Mouse (Mus musculus) forebrain, embryonic 10.5 days (tissue): ENCODE results near the gene Cplx3. TPM values are rescaled to one million over a fixed set of nuclear protein-coding genes. Genes with fewer than 3 reads are reported as not detected.

Experiments
- DNase-seq: peaks from one replicate; pipeline ENCODE4 v3.0.0-alpha.2; 2017; ENCODE audit warnings: low spot score; ENCODE audit errors: extremely low spot score
- H3K27ac ChIP-seq: fragments of 300-500 bp; sonication (generic); 2 replicates; pipeline ENCODE4 v1.5.1; 2016; ENCODE audit warnings: mild to moderate bottlenecking
- H3K27me3 ChIP-seq: fragments of 300-500 bp; sonication (generic); 2 replicates; pipeline ENCODE4 v1.6.1; 2016; ENCODE audit warnings: mild to moderate bottlenecking; ENCODE audit not compliant: poor library complexity, severe bottlenecking
- H3K36me3 ChIP-seq: fragments of 300-500 bp; sonication (generic); replicated peaks from 2 replicates; pipeline ENCODE4 v1.6.1; 2016; ENCODE audit warnings: mild to moderate bottlenecking, moderate library complexity
- H3K4me1 ChIP-seq: fragments of 300-500 bp; sonication (generic); 2 replicates; pipeline ENCODE4 v1.6.1; 2016
- H3K4me3 ChIP-seq: fragments of 300-500 bp; sonication (generic); 2 replicates; pipeline ENCODE4 v1.5.1; 2016; ENCODE audit warnings: mild to moderate bottlenecking, moderate library complexity
- H3K9me3 ChIP-seq: fragments of 300-500 bp; sonication (generic); 2 replicates; pipeline ENCODE4 v1.6.1; 2016; ENCODE audit warnings: mild to moderate bottlenecking, moderate library complexity
- WGBS: fragments of 180-500 bp; shearing (Covaris S2); methylation state at CpG from one replicate; pipeline ENCODE4 v1.1.7; 2016; 5-methylcytosine and 5-hydroxymethylcytosine counted together
- polyA plus RNA-seq: library from polyadenylated mRNA; unstranded; fragments of >200 nt; fragmentation: Nextera tagmentation; extraction: Ambion mirVana; gene quantifications from 2 replicates; pipeline ENCODE4 v1.2.1, GENCODE M21; 2016

Gene Cplx3
- polyA plus RNA-seq, 1 experiment from 2014 or later: 1.9 TPM

DNA sequence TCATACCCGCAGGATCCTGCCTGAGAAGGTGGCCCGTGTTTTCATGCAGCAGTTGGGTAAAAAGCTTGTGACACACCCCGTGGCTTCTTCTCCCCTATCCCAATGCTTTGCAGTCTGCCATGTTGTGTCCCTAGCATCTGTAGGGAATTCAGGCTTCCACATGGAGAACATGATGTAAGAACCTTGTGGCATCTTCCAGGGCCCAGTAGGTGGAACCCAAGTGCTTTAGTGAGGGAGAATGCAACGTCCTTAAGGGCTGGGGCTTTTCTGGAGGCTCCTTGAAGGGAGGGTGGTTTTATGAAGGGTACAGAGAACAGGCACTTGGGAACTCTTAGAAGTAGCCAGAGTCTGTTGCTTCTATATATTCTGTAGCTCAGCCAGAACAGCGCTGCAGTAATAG is 15.4 kb downstream of the Cplx3 start:
- peak overlapping the region; percentile 74 for H3K4me3 ChIP-seq
- no peak overlapping the region for H3K27ac ChIP-seq
- 34% methylated on average over 5 of the region's 5 CpGs for WGBS
- H3K36me3 ChIP-seq: peaks cover 59% of the 10 kb centered on the region
- no peak for DNase-seq
- no peaks in the 10 kb centered on the region for H3K9me3 ChIP-seq
- H3K4me1 ChIP-seq: peaks cover 47% of the 10 kb centered on the region
- peaks cover 9% of the 10 kb centered on the region; the same call in 1 of the 2 replicates for H3K27me3 ChIP-seq

DNA sequence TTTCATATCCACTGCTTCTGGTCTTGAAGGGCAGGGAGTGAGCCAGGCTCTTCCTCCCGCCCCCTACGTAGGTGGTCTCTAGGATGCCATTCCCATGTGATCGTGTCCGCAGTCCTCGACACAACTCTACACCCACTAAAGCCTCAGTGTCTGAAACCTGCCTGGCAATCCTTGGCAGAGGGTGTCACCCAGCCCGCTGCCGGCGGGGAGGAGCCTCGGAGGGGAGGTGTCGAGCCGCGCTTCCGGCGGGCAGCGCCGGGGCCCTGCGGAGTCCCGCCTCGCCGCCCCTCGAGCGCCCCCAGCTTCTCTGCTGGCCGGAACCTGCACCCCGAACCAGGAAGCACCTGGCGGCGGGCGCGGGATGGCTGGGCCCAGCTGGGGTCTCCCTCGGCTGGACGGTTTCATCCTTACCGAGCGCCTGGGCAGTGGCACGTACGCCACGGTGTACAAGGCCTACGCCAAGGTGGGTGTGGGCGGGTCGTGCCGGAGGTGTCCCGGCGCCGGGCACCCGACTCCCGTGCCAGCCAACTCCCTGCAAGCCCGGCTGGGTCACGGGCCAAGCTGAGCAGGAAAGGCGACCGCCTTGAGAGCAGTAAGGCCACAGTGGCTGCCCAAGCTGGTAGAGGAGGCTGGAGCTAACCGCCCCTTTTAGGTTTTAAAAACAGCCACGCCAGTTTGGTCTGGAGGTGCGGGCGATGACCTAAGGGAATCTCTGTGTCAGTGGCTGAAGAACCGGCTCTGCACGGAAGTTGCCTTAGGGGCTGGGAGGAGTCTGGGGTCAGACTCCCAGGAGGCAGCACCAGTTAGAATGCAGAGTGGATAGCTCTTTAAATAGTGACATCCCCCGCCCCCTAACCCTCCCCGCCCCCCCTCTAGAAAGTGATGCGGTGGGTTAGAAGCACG is 16.6 kb downstream of the Cplx3 start, which contains the start of gene Ulk3:
TSS of gene Ulk3 (plus strand) at position 229 of the 903 bp plus-strand sequence.
- WGBS: under 1% methylated on average over 58 of the region's 58 CpGs

GRCm38 (mm10) chr9:57584991-57585390 is 21.1 kb downstream of the Cplx3 start:
- peaks cover 14% of the 10 kb centered on the region for H3K4me1 ChIP-seq
- H3K36me3 ChIP-seq: peaks cover 74% of the 10 kb centered on the region
- no peak overlapping the region for H3K4me3 ChIP-seq
- DNase-seq: no peak
- H3K9me3 ChIP-seq: no peaks in the 10 kb centered on the region
- 92% methylated on average over 3 of the region's 3 CpGs for WGBS
- no peaks in the 10 kb centered on the region for H3K27me3 ChIP-seq
- no peak overlapping the region for H3K27ac ChIP-seq

More for the DNA sequence above, 16.6 kb downstream of the Cplx3 start, which contains the start of gene Ulk3:
- Histone ChIP-seq H3K36me3 (peaks cover 57% of the 10 kb centered on the region), H3K4me1 (peaks cover 47% of the 10 kb centered on the region), H3K27me3 (peaks cover 9% of the 10 kb centered on the region; the same call in 1 of the 2 replicates), H3K9me3 (no peaks in the 10 kb centered on the region), H3K4me3 (peak within 1 kb of the TSS; percentile 74), H3K27ac (peak within 1 kb of the TSS; percentile 87)
- DNase-seq: peak; percentile 67

- H3K27me3 ChIP-seq: no peaks in the 10 kb centered on the region
- no peak for DNase-seq
- no peak overlapping the region for H3K4me3 ChIP-seq
- WGBS: 89% methylated on average over 6 of the region's 6 CpGs
- H3K9me3 ChIP-seq: no peaks in the 10 kb centered on the region
- no peaks in the 10 kb centered on the region for H3K4me1 ChIP-seq
- peaks cover 64% of the 10 kb centered on the region for H3K36me3 ChIP-seq
- H3K27ac ChIP-seq: no peak overlapping the region
Measured at GRCm38 (mm10) chr9:57577144-57577849, 28.8 kb downstream of the Cplx3 start.

DNA sequence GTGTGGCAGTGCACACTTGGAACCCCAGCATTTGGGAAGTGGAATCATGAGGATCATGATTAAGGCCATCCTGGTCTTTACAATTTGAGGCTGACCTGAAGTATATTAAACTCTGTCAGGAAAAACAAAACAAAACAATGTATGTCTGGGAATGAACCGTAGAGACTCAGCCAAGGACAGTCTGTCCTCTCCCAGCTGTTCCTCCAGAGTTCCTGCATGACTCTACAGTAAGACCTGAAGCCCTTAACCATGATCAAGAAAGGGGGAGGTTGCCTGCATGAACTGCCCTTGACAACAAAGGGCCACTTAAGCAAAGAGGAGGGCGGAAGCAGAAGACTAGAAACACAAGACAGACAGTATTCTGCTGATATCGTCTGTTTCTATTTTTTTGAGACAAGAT is 30.5 kb downstream of the Cplx3 start:
- DNase-seq: no peak
- H3K4me1 ChIP-seq: no peaks in the 10 kb centered on the region
- peaks cover 62% of the 10 kb centered on the region for H3K36me3 ChIP-seq
- no peak overlapping the region for H3K4me3 ChIP-seq
- H3K27ac ChIP-seq: no peak overlapping the region
- no peaks in the 10 kb centered on the region for H3K9me3 ChIP-seq
- WGBS: 89% methylated on average over 3 of the region's 3 CpGs
- H3K27me3 ChIP-seq: no peaks in the 10 kb centered on the region

GRCm38 (mm10) chr9:57574397-57574796 is 31.7 kb downstream of the Cplx3 start:
- no peaks in the 10 kb centered on the region for H3K9me3 ChIP-seq
- H3K36me3 ChIP-seq: peaks cover 61% of the 10 kb centered on the region
- H3K4me1 ChIP-seq: no peaks in the 10 kb centered on the region

DNA sequence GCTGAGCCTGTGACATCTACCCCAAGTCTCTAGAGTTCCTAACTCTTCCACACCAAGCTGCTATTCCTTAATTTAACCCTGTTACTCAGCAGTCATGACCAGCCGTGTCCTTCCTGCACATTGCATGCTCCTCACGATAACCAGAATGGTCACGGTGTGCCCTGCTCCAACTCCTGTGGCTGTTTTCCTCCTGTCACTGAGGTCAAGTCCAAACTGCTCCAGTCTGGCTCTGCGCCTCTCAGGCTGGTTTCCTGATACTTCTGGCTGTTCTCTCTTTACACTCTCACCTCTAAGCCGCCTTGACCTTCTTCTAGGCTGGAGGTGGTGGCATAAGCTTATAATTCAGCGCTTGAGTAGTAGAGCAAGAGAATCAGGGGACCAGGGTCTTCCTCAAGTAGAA is 37.6 kb downstream of the Cplx3 start:
- DNase-seq: no peak
- Histone ChIP-seq H3K27ac (no peak overlapping the region), H3K27me3 (no peaks in the 10 kb centered on the region), H3K4me1 (peaks cover 3% of the 10 kb centered on the region), H3K9me3 (no peaks in the 10 kb centered on the region), H3K4me3 (no peak overlapping the region), H3K36me3 (peaks cover 51% of the 10 kb centered on the region)
- 97% methylated on average over 6 of the region's 6 CpGs for WGBS

More at GRCm38 (mm10) chr9:57574397-57574796, 31.7 kb downstream of the Cplx3 start:
- no peaks in the 10 kb centered on the region for H3K27me3 ChIP-seq
- H3K27ac ChIP-seq: no peak overlapping the region
- no peak overlapping the region for H3K4me3 ChIP-seq
- no peak for DNase-seq

DNA sequence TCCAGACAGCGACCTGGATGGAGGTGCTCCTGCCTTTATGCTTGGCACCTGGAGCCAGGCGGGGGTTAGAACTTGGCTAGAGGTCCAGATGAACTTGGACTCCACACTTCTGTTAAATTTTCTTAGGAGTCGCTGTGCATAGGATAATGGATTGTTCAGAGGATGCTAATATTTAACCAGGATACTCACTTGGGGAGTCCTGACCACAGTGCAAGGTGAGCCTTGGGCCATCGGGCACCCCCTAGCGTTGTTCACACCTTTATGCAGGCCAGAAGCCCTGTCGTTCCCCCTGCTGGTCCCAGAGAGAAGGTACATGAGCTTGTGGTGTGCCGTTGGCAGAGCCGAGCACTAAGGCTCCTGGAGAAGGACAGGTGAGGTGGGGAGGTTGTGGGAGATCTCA is 39.2 kb downstream of the Cplx3 start:
- H3K27me3 ChIP-seq: no peaks in the 10 kb centered on the region
- 59% methylated on average over 8 of the region's 8 CpGs for WGBS
- no peaks in the 10 kb centered on the region for H3K9me3 ChIP-seq
- peaks cover 43% of the 10 kb centered on the region for H3K36me3 ChIP-seq
- peaks cover 17% of the 10 kb centered on the region for H3K4me1 ChIP-seq
- no peak overlapping the region for H3K27ac ChIP-seq
- no peak overlapping the region for H3K4me3 ChIP-seq
- no peak for DNase-seq

GRCm38 (mm10) chr9:57565741-57566221 is 40.3 kb downstream of the Cplx3 start:
- Histone ChIP-seq H3K27ac (0 out of 2 replicates have a peak overlapping the region, but pooled peaks have one; percentile 11), H3K4me3 (no peak overlapping the region), H3K9me3 (no peaks in the 10 kb centered on the region), H3K27me3 (no peaks in the 10 kb centered on the region), H3K36me3 (peaks cover 34% of the 10 kb centered on the region), H3K4me1 (peaks cover 24% of the 10 kb centered on the region)
- WGBS: 66% methylated on average over 10 of the region's 10 CpGs
- no peak for DNase-seq

- DNase-seq: no peak
- peaks cover 30% of the 10 kb centered on the region for H3K4me1 ChIP-seq
- 89% methylated on average over 6 of the region's 6 CpGs for WGBS
- no peaks in the 10 kb centered on the region for H3K27me3 ChIP-seq
- H3K9me3 ChIP-seq: no peaks in the 10 kb centered on the region
- no peak overlapping the region for H3K4me3 ChIP-seq
- peaks cover 22% of the 10 kb centered on the region for H3K36me3 ChIP-seq
- no peak overlapping the region for H3K27ac ChIP-seq
Measured at GRCm38 (mm10) chr9:57564609-57565008, 41.5 kb downstream of the Cplx3 start.

DNA sequence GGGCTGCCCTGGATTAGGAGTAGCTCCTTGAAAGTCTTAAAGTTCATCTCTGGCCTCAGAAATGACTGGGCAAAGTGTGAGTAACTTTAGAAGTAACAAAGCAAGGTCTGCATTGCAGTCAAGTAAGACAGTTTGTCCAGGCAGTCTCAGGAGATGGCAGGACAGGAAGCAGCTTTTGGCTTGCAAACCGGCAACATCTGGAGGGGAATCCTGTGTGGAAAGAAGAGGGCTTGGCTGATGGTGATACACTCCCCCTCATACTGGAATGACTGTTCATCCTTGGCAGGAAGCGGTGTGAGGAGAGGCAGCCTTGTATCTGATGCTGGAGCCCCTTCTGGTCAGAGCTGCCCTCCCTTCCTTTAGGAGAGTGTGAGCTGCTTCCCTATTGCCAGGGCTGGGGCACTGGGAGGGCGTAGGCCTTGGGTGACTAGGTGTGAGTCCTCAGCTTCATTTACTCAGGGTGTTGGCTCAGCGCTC is 43.1 kb downstream of the Cplx3 start:
- peaks cover 6% of the 10 kb centered on the region for H3K36me3 ChIP-seq
- peaks cover 30% of the 10 kb centered on the region for H3K4me1 ChIP-seq
- no peaks in the 10 kb centered on the region for H3K9me3 ChIP-seq
- H3K4me3 ChIP-seq: no peak overlapping the region
- no peak overlapping the region for H3K27ac ChIP-seq
- H3K27me3 ChIP-seq: no peaks in the 10 kb centered on the region
- 87% methylated on average over 4 of the region's 4 CpGs for WGBS
- no peak for DNase-seq

GRCm38 (mm10) chr9:57561711-57562099 is 44.4 kb downstream of the Cplx3 start:
- DNase-seq: no peak
- Histone ChIP-seq H3K4me3 (peak overlapping the region; percentile 74), H3K27me3 (no peaks in the 10 kb centered on the region), H3K4me1 (peaks cover 30% of the 10 kb centered on the region), H3K27ac (peak overlapping the region; percentile 90; the same call in 1 of the 2 replicates), H3K9me3 (no peaks in the 10 kb centered on the region), H3K36me3 (0 out of 2 replicates have a peak, but pooled peaks cover 3% of the 10 kb centered on the region)
- 81% methylated on average over 13 of the region's 13 CpGs for WGBS
